ENCODE assay signal across 9 mouse cellular contexts in genomic region chr1:165459503-165460181, GRCm38 (mm10). TPM values are rescaled to one million over a fixed set of nuclear protein-coding genes. Genes with fewer than 3 reads are reported as not detected.
A peak's percentile ranks its signal among the peaks of the same experiment; 100 is the strongest.
DNase-seq lines count a peak whose midpoint lies in the region; ATAC-seq and TF ChIP-seq lines count a peak whose summit lies in the region.
"Had no signal": no experiment of that assay in that cellular context is flagged by ENCODE, and none has a peak within 500 bp of the region (broad histone marks: within the 10 kb centered on the region; RNA-seq: fewer than 3 reads in every experiment).

No protein-coding gene starts in this region.

- no peaks in the 10 kb centered on the region for H3K27me3 ChIP-seq in G1E (ENCODE audit: insufficient read depth, low read length)
- no peaks in the 10 kb centered on the region for H3K27me3 ChIP-seq in forebrain, embryonic 15.5 days
- no peaks in the 10 kb centered on the region for H3K27me3 ChIP-seq in lung, embryonic 16.5 days (ENCODE audit: control insufficient read depth, insufficient read depth, low read depth, low read length)

- H3K9ac ChIP-seq in forebrain, embryonic 15.5 days (replicated peaks) = peak overlapping the region; percentile 74
- H3K9ac ChIP-seq in lung, embryonic 16.5 days (ENCODE audit: low read length) = peak overlapping the region; percentile 90

- no peaks in the 10 kb centered on the region for H3K9me3 ChIP-seq in G1E (replicated peaks)
- H3K9me3 ChIP-seq in forebrain, embryonic 15.5 days = no peaks in the 10 kb centered on the region
- no peaks in the 10 kb centered on the region for H3K9me3 ChIP-seq in lung, embryonic 16.5 days (ENCODE audit: control insufficient read depth, low read length)

- peaks cover 4% of the 10 kb centered on the region for H3K36me3 ChIP-seq in G1E (replicated peaks)
- no peaks in the 10 kb centered on the region for H3K36me3 ChIP-seq in forebrain, embryonic 15.5 days
- no peaks in the 10 kb centered on the region for H3K36me3 ChIP-seq in lung, embryonic 16.5 days (ENCODE audit: control insufficient read depth, insufficient read depth, low read length)

- H3K27ac ChIP-seq in forebrain, embryonic 15.5 days (replicated peaks) = peak overlapping the region; percentile 98
- peak overlapping the region; percentile 96 for H3K27ac ChIP-seq in lung, embryonic 16.5 days (ENCODE audit: low read length)

- H3K4me1 ChIP-seq in G1E (ENCODE audit: insufficient read depth, low read depth, low read length) = peaks cover 19% of the 10 kb centered on the region
- peaks cover 15% of the 10 kb centered on the region for H3K4me1 ChIP-seq in forebrain, embryonic 15.5 days
- H3K4me1 ChIP-seq in lung, embryonic 16.5 days (replicated peaks; ENCODE audit: control insufficient read depth, insufficient read depth, low read length) = 0 out of 2 replicates have a peak, but pooled peaks cover 5% of the 10 kb centered on the region

- TF ChIP-seq CTCF in G1E (IDR thresholded peaks at IDR 0.05; ENCODE audit: low read depth, low read length) = no peak

- H3K4me2 ChIP-seq in forebrain, embryonic 15.5 days (replicated peaks) = peak overlapping the region; percentile 80
- H3K4me2 ChIP-seq in lung, embryonic 16.5 days (ENCODE audit: low read depth, low read length) = peak overlapping the region; percentile 86

- H3K4me3 ChIP-seq in G1E (ENCODE audit: low read depth, low read length) = peak overlapping the region; percentile 91
- H3K4me3 ChIP-seq in forebrain, embryonic 15.5 days = peak overlapping the region; percentile 76
- H3K4me3 ChIP-seq in lung, embryonic 16.5 days (ENCODE audit: low read length) = peak overlapping the region; percentile 98

- DNase-seq in G1E (ENCODE audit: low spot score) = peak; percentile 37
- DNase-seq in cerebellum, adult 18-20 months = peak; percentile 71 to 73
- peak; percentile 76 for DNase-seq in heart, postnatal 4 days
- DNase-seq in layer of hippocampus, postnatal 10 days (ENCODE audit: low spot score in 2 of 2) = peak; percentile 50 to 65
- peak; percentile 38 for DNase-seq in ovary, postnatal 14 days (ENCODE audit: low spot score)
- DNase-seq in thymus, postnatal 4 days = peak; percentile 79

- ATAC-seq in G1E (ENCODE audit: extremely low read depth, insufficient number of reproducible peaks, low FRiP score, poor library complexity, severe bottlenecking) = no peak
- no peak for ATAC-seq in forebrain, embryonic 15.5 days (replicated peaks)
- no peak; the same call in 1 of the 2 replicates for ATAC-seq in lung, embryonic 16.5 days (ENCODE audit: low read depth)

- WGBS in forebrain, embryonic 15.5 days = under 1% methylated on average over 56 of the region's 60 CpGs
- WGBS in lung, embryonic 16.5 days = under 1% methylated on average over 45 of the region's 60 CpGs

RNA-seq across cellular contexts. Expression of gene Dcaf6, which starts 0.6 kb away (rescaled TPM):
- total RNA-seq in G1E (2014; fragmentation: Nextera tagmentation) = 85.0 and 110 TPM in 2 replicates
- total RNA-seq in G1E (2017) = 60.4 and 65.7 TPM in 2 replicates
- polyA plus RNA-seq in G1E (2012) = 44.8 and 47.3 TPM in 2 replicates
- 13.9 and 15.2 TPM in 2 replicates for polyA plus RNA-seq in forebrain, embryonic 15.5 days (2015; fragmentation: Nextera tagmentation; extraction: Ambion mirVana)
- total RNA-seq in heart, postnatal 4 days (2021) = 10 to 100 TPM; 59.8 to 65.6 TPM
- 10 to 100 TPM; 79.2 to 81.0 TPM for total RNA-seq in layer of hippocampus, postnatal 10 days (2021)
- polyA plus RNA-seq in lung, embryonic 16.5 days (2015; fragmentation: Nextera tagmentation; extraction: Ambion mirVana) = 15.9 and 18.9 TPM in 2 replicates

RNA-seq across cellular contexts. Expression of gene Mpc2, which starts 0.8 kb away (rescaled TPM):
- total RNA-seq in G1E (2014; fragmentation: Nextera tagmentation) (37.6 and 43.4 TPM in 2 replicates), G1E (2017) (121 and 126 TPM in 2 replicates)
- 67.1 and 68.1 TPM in 2 replicates for polyA plus RNA-seq in G1E (2012)
- polyA plus RNA-seq in forebrain, embryonic 15.5 days (2015; fragmentation: Nextera tagmentation; extraction: Ambion mirVana) = 168 and 182 TPM in 2 replicates
- 100 to 1,000 TPM; 309 to 352 TPM for total RNA-seq in heart, postnatal 4 days (2021)
- total RNA-seq in layer of hippocampus, postnatal 10 days (2021) = 100 to 1,000 TPM; 124 to 128 TPM
- 137 and 144 TPM in 2 replicates for polyA plus RNA-seq in lung, embryonic 16.5 days (2015; fragmentation: Nextera tagmentation; extraction: Ambion mirVana)

RNA-seq across cellular contexts. Expression of gene Adcy10, which starts 25.3 kb away (rescaled TPM):
- not detected in 2 replicates for total RNA-seq in G1E (2014; fragmentation: Nextera tagmentation)
- total RNA-seq in G1E (2017) = 0.22 and 0.29 TPM in 2 replicates
- polyA plus RNA-seq in G1E (2012) = not detected in 2 replicates
- 0.17 and 0.20 TPM in 2 replicates for polyA plus RNA-seq in forebrain, embryonic 15.5 days (2015; fragmentation: Nextera tagmentation; extraction: Ambion mirVana)
- under 1 TPM in 1 of 2 experiments, not detected in 1; 0.09 TPM for total RNA-seq in heart, postnatal 4 days (2021)
- total RNA-seq in layer of hippocampus, postnatal 10 days (2021) = under 1 TPM in 1 of 2 experiments, not detected in 1; 0.55 TPM
- not detected in 2 replicates for polyA plus RNA-seq in lung, embryonic 16.5 days (2015; fragmentation: Nextera tagmentation; extraction: Ambion mirVana)
- total RNA-seq: hematopoietic stem cell, adult 5-6 weeks had no signal
